Mouse (Mus musculus) liver, embryonic 14.5 days (tissue): ENCODE data around the gene Atp5g2.

Source experiments
- CTCF ChIP-seq: IDR thresholded peaks from 2 replicates; pipeline ENCODE4 v1.5.1; 2016; ENCODE audit warnings: antibody characterized with exemption, low read depth, control low read depth
- EP300 ChIP-seq: IDR thresholded peaks from 2 replicates; pipeline ENCODE4 v1.6.1; 2016; ENCODE audit warnings: antibody characterized with exemption, low read depth

GRCm38 (mm10) chr15:102672215-102673071 lies at the start of gene Atp5g2:
- TF ChIP-seq CTCF: no peak
- TF ChIP-seq EP300: no peak
